Mouse (Mus musculus): ENCODE results near the gene Flt1.

GRCm38 (mm10) chr5:147639940-147640339 lies 85.9 kb downstream of the Flt1 start:
- TF ChIP-seq POLR2A (IDR thresholded peaks at IDR 0.05; ENCODE audit: control insufficient read depth, extremely low read depth, insufficient read depth, low read length, poor library complexity) (no peak), CTCF (IDR thresholded peaks at IDR 0.05; ENCODE audit: borderline replicate concordance, control insufficient read depth, extremely low read depth, insufficient read depth, low read length, poor library complexity) (no peak)
